2 mouse cellular contexts compared by ENCODE assay signal in genomic region chr1:171241952-171242351, GRCm38 (mm10). TPM values are rescaled to one million over a fixed set of nuclear protein-coding genes. Genes with fewer than 3 reads are reported as not detected.
"Had no signal": no experiment of that assay in that cellular context is flagged by ENCODE, and none has a peak within 500 bp of the region (broad histone marks: within the 10 kb centered on the region; RNA-seq: fewer than 3 reads in every experiment).

No protein-coding gene starts in this region.

RNA-seq across cellular contexts. Expression of gene Fcer1g, which starts 7.8 kb away (rescaled TPM):
- polyA plus RNA-seq: myocyte had no signal

RNA-seq across cellular contexts. Expression of gene Adamts4, which starts 8.3 kb away (rescaled TPM):
- total RNA-seq: megakaryocyte, adult 5-6 weeks had no signal

RNA-seq across cellular contexts. Expression of gene Apoa2, which starts 17.1 kb away (rescaled TPM):
- total RNA-seq: megakaryocyte, adult 5-6 weeks had no signal
- polyA plus RNA-seq: myocyte had no signal
